In the genomic region with DNA sequence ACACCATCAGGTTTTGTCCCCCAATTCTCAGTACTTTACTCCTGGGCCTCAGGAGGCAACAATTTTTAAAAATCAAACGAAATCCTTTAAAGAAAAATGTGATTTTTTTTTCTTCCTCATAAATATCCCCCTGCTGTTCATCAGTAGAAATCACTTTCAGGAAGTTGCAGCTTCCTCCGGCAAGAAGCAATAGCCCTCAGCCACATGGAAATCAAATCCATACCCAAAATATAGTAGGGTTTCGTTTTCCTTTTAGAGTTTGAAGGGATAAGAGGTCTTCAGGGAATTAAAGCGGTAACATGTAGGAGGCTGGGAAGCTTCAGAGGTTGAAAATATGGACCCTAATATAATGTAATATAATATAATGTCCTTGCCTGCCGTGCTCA, we compare ENCODE assay signal across 10 mouse cellular contexts.
DNase-seq lines count a peak whose midpoint lies in the region; ATAC-seq and TF ChIP-seq lines count a peak whose summit lies in the region.
"Had no signal": no experiment of that assay in that cellular context is flagged by ENCODE, and none has a peak within 500 bp of the region (broad histone marks: within the 10 kb centered on the region; RNA-seq: fewer than 3 reads in every experiment).

No protein-coding gene starts in this region.

- H3K9me3 ChIP-seq in kidney, postnatal 0 days (replicated peaks; ENCODE audit: low read length), result no peaks in the 10 kb centered on the region
- H3K9me3 ChIP-seq in forebrain, embryonic 13.5 days (replicated peaks), result no peaks in the 10 kb centered on the region
- H3K9me3 ChIP-seq in intestine, postnatal 0 days (ENCODE audit: control insufficient read depth), result no peaks in the 10 kb centered on the region
- H3K9me3 ChIP-seq in neural tube, embryonic 13.5 days, result no peaks in the 10 kb centered on the region

- peaks cover 3% of the 10 kb centered on the region; the same call in 1 of the 2 replicates for H3K36me3 ChIP-seq in kidney, postnatal 0 days (ENCODE audit: insufficient read depth, low read length)
- H3K36me3 ChIP-seq in forebrain, embryonic 13.5 days (ENCODE audit: poor library complexity, severe bottlenecking), result no peaks in the 10 kb centered on the region
- H3K36me3 ChIP-seq in intestine, postnatal 0 days (ENCODE audit: control insufficient read depth, insufficient read depth), result no peaks in the 10 kb centered on the region
- H3K36me3 ChIP-seq in neural tube, embryonic 13.5 days, result no peaks in the 10 kb centered on the region
- H3K36me3 ChIP-seq: G1E had no signal

- peak overlapping the region; percentile 6 for H3K4me2 ChIP-seq in kidney, postnatal 0 days (ENCODE audit: low read length)
- no peak overlapping the region for H3K4me2 ChIP-seq in forebrain, embryonic 13.5 days
- H3K4me2 ChIP-seq in intestine, postnatal 0 days (replicated peaks; ENCODE audit: low read depth), result peak overlapping the region; percentile 33
- H3K4me2 ChIP-seq in neural tube, embryonic 13.5 days, result peak overlapping the region; percentile 33

- 44% methylated on average over 5 of the region's 5 CpGs for WGBS in kidney, postnatal 0 days
- WGBS in forebrain, embryonic 13.5 days, result 76% methylated on average over 5 of the region's 5 CpGs
- 63% methylated on average over 5 of the region's 5 CpGs for WGBS in intestine, postnatal 0 days
- 52% methylated on average over 5 of the region's 5 CpGs for WGBS in neural tube, embryonic 13.5 days

- DNase-seq in kidney, postnatal 0 days (ENCODE audit: low spot score), result peak; percentile 53
- no peak for DNase-seq in kidney, postnatal 4 days
- no peak for DNase-seq in adrenal gland, postnatal 10 days
- DNase-seq in right cerebral cortex, postnatal 36 days (ENCODE audit: low spot score in 2 of 2), result no peak

- no peak for TF ChIP-seq CTCF in kidney, postnatal 0 days (IDR thresholded peaks at IDR 0.05; ENCODE audit: low read depth)
- peak; percentile 32; the same call in 1 of the 2 replicates for TF ChIP-seq CTCF in intestine, postnatal 0 days (IDR thresholded peaks at IDR 0.05; ENCODE audit: low read depth)

- no peak for ATAC-seq in kidney, postnatal 0 days (replicated peaks; ENCODE audit: low FRiP score, low read depth)
- no peak for ATAC-seq in forebrain, embryonic 13.5 days
- no peak for ATAC-seq in intestine, postnatal 0 days
- no peak; the same call in 1 of the 2 replicates for ATAC-seq in neural tube, embryonic 13.5 days (ENCODE audit: low read depth)
- no peak for ATAC-seq in erythroid progenitor cell, adult 5-6 weeks (replicated peaks; ENCODE audit: low FRiP score, poor library complexity, severe bottlenecking)

- H3K27ac ChIP-seq in kidney, postnatal 0 days, result peak overlapping the region; percentile 72
- H3K27ac ChIP-seq in forebrain, embryonic 13.5 days, result peak overlapping the region; percentile 62
- H3K27ac ChIP-seq in intestine, postnatal 0 days (ENCODE audit: low read depth, low read length), result peak overlapping the region; percentile 83
- peak overlapping the region; percentile 83 for H3K27ac ChIP-seq in neural tube, embryonic 13.5 days (replicated peaks)
- H3K27ac ChIP-seq: liver, embryonic 14.5 days had no signal

- peaks cover 8% of the 10 kb centered on the region for H3K4me1 ChIP-seq in kidney, postnatal 0 days (replicated peaks; ENCODE audit: insufficient read depth, low read length)
- H3K4me1 ChIP-seq in forebrain, embryonic 13.5 days, result peaks cover 10% of the 10 kb centered on the region
- peaks cover 13% of the 10 kb centered on the region; the same call in 1 of the 2 replicates for H3K4me1 ChIP-seq in intestine, postnatal 0 days (replicated peaks; ENCODE audit: control insufficient read depth, insufficient read depth, low read length)
- peaks cover 19% of the 10 kb centered on the region for H3K4me1 ChIP-seq in neural tube, embryonic 13.5 days (replicated peaks)

- H3K27me3 ChIP-seq in kidney, postnatal 0 days (ENCODE audit: insufficient read depth, low read length), result no peaks in the 10 kb centered on the region
- H3K27me3 ChIP-seq in forebrain, embryonic 13.5 days, result no peaks in the 10 kb centered on the region
- H3K27me3 ChIP-seq in intestine, postnatal 0 days (replicated peaks; ENCODE audit: control insufficient read depth, insufficient read depth, low read length), result no peaks in the 10 kb centered on the region
- H3K27me3 ChIP-seq in neural tube, embryonic 13.5 days, result no peaks in the 10 kb centered on the region

- no peak overlapping the region for H3K9ac ChIP-seq in kidney, postnatal 0 days (ENCODE audit: low read depth, low read length)
- H3K9ac ChIP-seq in forebrain, embryonic 13.5 days, result no peak overlapping the region
- H3K9ac ChIP-seq in intestine, postnatal 0 days (ENCODE audit: low read depth, low read length), result no peak overlapping the region
- no peak overlapping the region for H3K9ac ChIP-seq in neural tube, embryonic 13.5 days
- H3K9ac ChIP-seq: liver, embryonic 14.5 days had no signal

- no peak overlapping the region for H3K4me3 ChIP-seq in kidney, postnatal 0 days (replicated peaks; ENCODE audit: low read depth, low read length)
- H3K4me3 ChIP-seq in forebrain, embryonic 13.5 days, result no peak overlapping the region
- no peak overlapping the region for H3K4me3 ChIP-seq in intestine, postnatal 0 days (ENCODE audit: low read depth, low read length)
- H3K4me3 ChIP-seq in neural tube, embryonic 13.5 days, result no peak overlapping the region
